Mouse (Mus musculus) left cerebral cortex, postnatal 10 days (tissue): Measurements from ENCODE around the gene Zfp593. TPM values are rescaled to one million over a fixed set of nuclear protein-coding genes. Genes with fewer than 3 reads are reported as not detected.

ENCODE experiments used
- DNase-seq, 2 experiments: peaks; one replicate each; pipeline ENCODE4 v3.0.0; 2021 to 2022; ENCODE audit warnings: low spot score in 2 of 2, mixed read lengths in 1 of 2; ENCODE audit errors: extremely low spot score in 1 of 2
- intact Hi-C: fragments of 180-260 bp; cut with DNase I; formaldehyde crosslinking; loops from one replicate; pipeline ENCODE4 v1.15.1; 2025
- total RNA-seq, 2 experiments: library from RNA; stranded (reverse); gene quantifications; 2 replicates each; pipeline ENCODE4 v1.2.3; 2021

Zfp593 gene
- total RNA-seq, 2 experiments from 2014 or later = 13.4 to 13.7 TPM

- peak in 1 of 2 experiments; percentile 66 for DNase-seq
- intact Hi-C loops = no loop called here
These were observed 17.8 kb upstream of the Zfp593 start for GRCm38 (mm10) chr4:134263191-134263590.

GRCm38 (mm10) chr4:134258354-134258753, 13.0 kb upstream of the Zfp593 start:
- intact Hi-C loops = no loop called here
- no peak for DNase-seq

- no peak for DNase-seq
- intact Hi-C loops = no loop called here
These were observed 12.0 kb upstream of the Zfp593 start for GRCm38 (mm10) chr4:134257198-134258009.

GRCm38 (mm10) chr4:134256407-134257197, 11.2 kb upstream of the Zfp593 start:
- intact Hi-C loops = no loop called here

GRCm38 (mm10) chr4:134255854-134256253, 10.5 kb upstream of the Zfp593 start:
- intact Hi-C loops = no loop called here

More at GRCm38 (mm10) chr4:134256407-134257197, 11.2 kb upstream of the Zfp593 start:
- no peak for DNase-seq

GRCm38 (mm10) chr4:134254835-134255234, 9.4 kb upstream of the Zfp593 start:
- intact Hi-C loops = loop anchor here (5.0 kb wide), 2 partner anchors 37 to 102 kb away; no protein-coding TSS in a partner anchor
- no peak for DNase-seq

More at GRCm38 (mm10) chr4:134255854-134256253, 10.5 kb upstream of the Zfp593 start:
- DNase-seq = no peak

GRCm38 (mm10) chr4:134253722-134254324, 8.4 kb upstream of the Zfp593 start, which contains the start of gene Grrp1:
Grrp1 (minus strand) TSS chr4:134254106.
- DNase-seq = no peak
- intact Hi-C loops = loop anchor here (5.0 kb wide), 2 partner anchors 38 to 103 kb away; no protein-coding TSS in a partner anchor

- intact Hi-C loops = loop anchor here (5.0 kb wide), 2 partner anchors 39 to 104 kb away; no protein-coding TSS in a partner anchor
- no peak for DNase-seq
These were observed 7.7 kb upstream of the Zfp593 start for GRCm38 (mm10) chr4:134252911-134253721.

- DNase-seq = no peak
- intact Hi-C loops = loop anchor here (5.0 kb wide), 2 partner anchors 40 to 105 kb away; no protein-coding TSS in a partner anchor
These were observed 6.9 kb upstream of the Zfp593 start for GRCm38 (mm10) chr4:134252131-134252910.

GRCm38 (mm10) chr4:134251241-134252130, 6.1 kb upstream of the Zfp593 start:
- intact Hi-C loops = loop anchor here (5.0 kb wide), 2 partner anchors 41 to 106 kb away; no protein-coding TSS in a partner anchor
- peak in 1 of 2 experiments; percentile 84 for DNase-seq

GRCm38 (mm10) chr4:134250930-134251240, 5.5 kb upstream of the Zfp593 start:
- intact Hi-C loops = loop anchor here (5.0 kb wide), 2 partner anchors 41 to 106 kb away; no protein-coding TSS in a partner anchor
- DNase-seq = no peak

- no peak for DNase-seq
- intact Hi-C loops = loop anchor here (5.0 kb wide), 2 partner anchors 42 to 107 kb away; no protein-coding TSS in a partner anchor
These were observed 4.9 kb upstream of the Zfp593 start for GRCm38 (mm10) chr4:134250116-134250929.

GRCm38 (mm10) chr4:134249651-134250050, 4.3 kb upstream of the Zfp593 start:
- DNase-seq = peak in 1 of 2 experiments; percentile 86
- intact Hi-C loops = loop anchor here (5.0 kb wide), 2 partner anchors 43 to 108 kb away; no protein-coding TSS in a partner anchor

- no peak for DNase-seq
- intact Hi-C loops = no loop called here
These were observed 1.4 kb upstream of the Zfp593 start, which contains the start of gene Gm30191 for GRCm38 (mm10) chr4:134246719-134247258. Gm30191 (plus strand) TSS chr4:134246935.

GRCm38 (mm10) chr4:134246256-134246655, 864 bp upstream of the Zfp593 start:
- DNase-seq = no peak
- intact Hi-C loops = no loop called here
